Mouse (Mus musculus) spleen, adult 2 months (tissue): ENCODE results near the gene Rnf216.

Experiments used
- CTCF ChIP-seq: fragments of 200-500 bp; IDR thresholded peaks from 2 replicates; pipeline ENCODE4 v1.5.1; 2011; ENCODE audit warnings: mild to moderate bottlenecking, inconsistent platforms; ENCODE audit not compliant: insufficient read depth, insufficient read length, insufficient replicate concordance; ENCODE audit errors: extremely low read depth
- POLR2A ChIP-seq: fragments of 200-500 bp; IDR thresholded peaks from 2 replicates; pipeline ENCODE4 v1.6.1; 2011; ENCODE audit warnings: low read depth, low read length, inconsistent platforms

- TF ChIP-seq CTCF (no peak), POLR2A (no peak)
Measured at GRCm38 (mm10) chr5:143129101-143129500, 16.3 kb upstream of the Rnf216 start.
